Mouse (Mus musculus) right cerebral cortex, adult 2 months (tissue): ENCODE results near the gene Fam213b.

Source experiments
- DNase-seq, 2 experiments: peaks; one replicate each; pipeline ENCODE4 v3.0.0; 2021 to 2022; ENCODE audit warnings: low spot score in 2 of 2

The Fam213b gene

GRCm38 (mm10) chr4:154922931-154923330 lies 24.0 kb upstream of the Fam213b start:
- no peak for DNase-seq

GRCm38 (mm10) chr4:154922291-154922690 lies 23.4 kb upstream of the Fam213b start:
- no peak for DNase-seq

GRCm38 (mm10) chr4:154916662-154917061 lies 17.7 kb upstream of the Fam213b start:
- DNase-seq = no peak

GRCm38 (mm10) chr4:154915286-154915685 lies 16.4 kb upstream of the Fam213b start:
- DNase-seq = no peak

- no peak for DNase-seq
Measured at GRCm38 (mm10) chr4:154914707-154915106, 15.8 kb upstream of the Fam213b start.

- no peak for DNase-seq
Measured at GRCm38 (mm10) chr4:154914252-154914651, 15.3 kb upstream of the Fam213b start.

- no peak for DNase-seq
Measured at GRCm38 (mm10) chr4:154913845-154914244, 14.9 kb upstream of the Fam213b start.

- DNase-seq = no peak
Measured at GRCm38 (mm10) chr4:154911644-154912043, 12.7 kb upstream of the Fam213b start.

- DNase-seq = no peak
Measured at GRCm38 (mm10) chr4:154910606-154911522, 11.9 kb upstream of the Fam213b start.

- no peak for DNase-seq
Measured at GRCm38 (mm10) chr4:154908490-154908889, 9.6 kb upstream of the Fam213b start.

GRCm38 (mm10) chr4:154907833-154908232 lies 8.9 kb upstream of the Fam213b start:
- DNase-seq = peak; percentile 66 to 72

- peak; percentile 91 for DNase-seq
Measured at GRCm38 (mm10) chr4:154904185-154905071, 5.5 kb upstream of the Fam213b start.

GRCm38 (mm10) chr4:154902371-154902770 lies 3.4 kb upstream of the Fam213b start:
- DNase-seq = no peak

GRCm38 (mm10) chr4:154897676-154898465 lies 1.1 kb downstream of the Fam213b start:
- DNase-seq = no peak

- no peak for DNase-seq
Measured at GRCm38 (mm10) chr4:154895549-154895948, 3.4 kb downstream of the Fam213b start.

- no peak for DNase-seq
Measured at GRCm38 (mm10) chr4:154890887-154891286, 8.0 kb downstream of the Fam213b start.

GRCm38 (mm10) chr4:154887593-154888250 lies 11.2 kb downstream of the Fam213b start:
- DNase-seq = no peak

GRCm38 (mm10) chr4:154886876-154887592 lies 11.9 kb downstream of the Fam213b start:
- no peak for DNase-seq

GRCm38 (mm10) chr4:154885416-154885815 lies 13.5 kb downstream of the Fam213b start:
- DNase-seq = no peak

GRCm38 (mm10) chr4:154882014-154882659 lies 16.8 kb downstream of the Fam213b start:
- no peak for DNase-seq
